Mouse (Mus musculus) midbrain, postnatal 0 days (tissue): ENCODE data around the gene Dkc1. TPM values are rescaled to one million over a fixed set of nuclear protein-coding genes. Genes with fewer than 3 reads are reported as not detected.
"Not testable (repeated sequence)": the region's sequence is repeated elsewhere in the genome, so short reads cannot be mapped to it uniquely, and the experiment has no call there.

Experiments used
- ATAC-seq: fragments of 200-750 bp; cut with Nextera tagmentation; 2 replicates; pipeline ENCODE4 v1.8.0; 2017; ENCODE audit warnings: moderate number of reproducible peaks, mild to moderate bottlenecking, moderate TSS enrichment, moderate library complexity; ENCODE audit not compliant: low FRiP score
- DNase-seq: peaks from one replicate; pipeline ENCODE4 v3.0.0-alpha.2; 2015; ENCODE audit warnings: low spot score
- H3K27ac ChIP-seq: fragments of 300-500 bp; sonication (generic); 2 replicates; pipeline ENCODE4 v1.5.1; 2014; ENCODE audit warnings: low read depth, mild to moderate bottlenecking, low read length, mixed read lengths
- H3K27me3 ChIP-seq: fragments of 300-500 bp; sonication (generic); 2 replicates; pipeline ENCODE4 v1.6.1; 2014; ENCODE audit warnings: low read length, control low read depth, mixed read lengths; ENCODE audit not compliant: insufficient read depth
- H3K36me3 ChIP-seq: fragments of 300-500 bp; sonication (generic); 2 replicates; pipeline ENCODE4 v1.6.1; 2014; ENCODE audit warnings: low read length, control low read depth, mixed read lengths; ENCODE audit not compliant: insufficient read depth
- H3K4me1 ChIP-seq: fragments of 300-500 bp; sonication (generic); 2 replicates; pipeline ENCODE4 v1.6.1; 2014; ENCODE audit warnings: mild to moderate bottlenecking, control low read depth, antibody characterized with exemption, low read length, mixed read lengths; ENCODE audit not compliant: insufficient read depth
- H3K4me2 ChIP-seq: fragments of 300-500 bp; sonication (generic); 2 replicates; pipeline ENCODE4 v1.6.1; 2014; ENCODE audit warnings: low read depth, mild to moderate bottlenecking, low read length, mixed read lengths; ENCODE audit not compliant: poor library complexity, severe bottlenecking
- H3K4me3 ChIP-seq: fragments of 300-500 bp; sonication (generic); 2 replicates; pipeline ENCODE4 v1.5.1; 2014; ENCODE audit warnings: low read depth, mild to moderate bottlenecking, low read length, moderate library complexity
- H3K9ac ChIP-seq: fragments of 300-500 bp; sonication (generic); replicated peaks from 2 replicates; pipeline ENCODE4 v1.6.1; 2014; ENCODE audit warnings: mild to moderate bottlenecking, low read length, moderate library complexity, mixed read lengths; ENCODE audit not compliant: poor library complexity, severe bottlenecking
- H3K9me3 ChIP-seq: fragments of 300-500 bp; sonication (generic); 2 replicates; pipeline ENCODE4 v1.6.1; 2016; ENCODE audit warnings: low read length, control low read depth
- CTCF ChIP-seq: IDR thresholded peaks from 2 replicates; pipeline ENCODE4 v1.5.1; 2016; ENCODE audit warnings: antibody characterized with exemption, mild to moderate bottlenecking
- whole genome bisulfite sequencing: fragments of 180-500 bp; shearing (Covaris S2); extraction: QIAGEN DNeasy Blood & Tissue Kit; methylation state at CpG from one replicate; pipeline ENCODE4 v1.1.7; 2014; 5-methylcytosine and 5-hydroxymethylcytosine counted together
- polyA plus RNA-seq: library from polyadenylated mRNA; unstranded; fragments of >200 nt; fragmentation: Nextera tagmentation; extraction: Ambion mirVana; gene quantifications from 2 replicates; pipeline ENCODE4 v1.2.1, GENCODE M21; 2015
- total RNA-seq: library from RNA; depleted of rRNA; stranded (reverse); fragments of >200 nt; gene quantifications from 2 replicates; pipeline ENCODE4 v1.2.3, GENCODE M21; 2014

Gene Dkc1
- total and polyA plus RNA-seq, 2 experiments from 2014 or later, result 14.4 to 47.6 TPM

DNA sequence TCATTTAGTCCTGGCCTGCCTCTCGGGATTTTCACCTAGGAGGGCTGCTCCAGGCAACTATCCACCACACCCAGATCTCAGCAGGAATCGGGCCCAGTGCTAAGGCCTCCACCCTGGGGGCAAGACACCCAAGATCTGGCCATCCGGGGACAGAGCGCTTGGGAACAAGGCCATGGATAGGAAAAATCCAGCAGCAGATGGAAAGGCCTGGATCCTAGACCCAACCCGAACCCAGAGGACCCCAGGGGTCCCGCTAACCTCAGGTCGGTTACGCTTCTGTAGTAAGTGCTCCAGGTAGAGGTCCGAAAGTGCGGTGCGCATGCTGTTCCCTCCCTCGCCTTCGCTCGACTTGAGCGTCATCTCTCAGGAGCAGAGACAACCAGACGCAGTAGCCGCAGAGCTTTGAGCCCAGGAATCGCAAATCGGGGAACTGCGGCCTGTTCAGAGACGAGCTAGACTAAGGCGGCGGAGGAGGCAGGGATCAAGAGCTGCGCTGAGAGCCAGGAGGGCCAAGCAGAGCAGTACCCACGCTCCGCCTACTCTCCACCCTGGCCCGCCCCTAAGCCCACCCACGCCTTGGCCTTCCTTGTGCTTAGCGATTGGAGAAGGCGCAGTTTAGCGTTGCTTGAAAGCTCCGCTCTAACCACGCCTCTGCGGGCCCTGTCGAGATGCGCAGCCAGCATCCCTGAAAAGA is 35.0 kb downstream of the Dkc1 start, which contains the start of gene Mpp1:
Gene Mpp1, minus strand, starts transcription at position 550 of the 694 bp plus-strand sequence.
- peak; percentile 96 for ATAC-seq
- TF ChIP-seq CTCF, result no peak

DNA sequence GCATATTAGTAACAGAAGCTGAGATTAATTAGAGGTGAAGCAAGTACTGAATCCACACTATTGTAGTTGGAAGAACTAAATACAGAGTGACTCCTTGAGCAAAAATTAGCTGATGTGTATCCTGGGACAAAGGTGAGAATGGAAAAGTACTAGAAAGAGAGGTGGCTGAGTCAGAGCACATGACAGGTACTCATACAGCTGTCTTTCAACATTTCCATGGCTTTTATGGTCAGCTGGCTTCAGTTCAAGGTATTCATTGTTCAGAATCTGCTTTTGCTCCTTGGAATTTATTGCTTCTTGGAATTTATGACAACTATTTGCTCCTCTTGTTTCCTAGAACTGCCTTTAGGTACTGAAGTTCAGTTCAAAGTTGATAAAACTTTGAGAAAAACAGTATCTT is 41.3 kb downstream of the Dkc1 start:
- TF ChIP-seq CTCF, result no peak

More for the DNA sequence above, 35.0 kb downstream of the Dkc1 start, which contains the start of gene Mpp1:
- H3K9ac ChIP-seq, result peak within 1 kb of the TSS; percentile 62
- peak; percentile 85 for DNase-seq
- no peaks in the 10 kb centered on the region for H3K36me3 ChIP-seq
- H3K4me1 ChIP-seq, result no peaks in the 10 kb centered on the region
- H3K27me3 ChIP-seq, result no peaks in the 10 kb centered on the region
- no peaks in the 10 kb centered on the region for H3K9me3 ChIP-seq
- H3K4me3 ChIP-seq, result peak within 1 kb of the TSS; percentile 46
- WGBS, result 22% methylated on average over 36 of the region's 36 CpGs
- peak within 1 kb of the TSS; percentile 32; the same call in 1 of the 2 replicates for H3K27ac ChIP-seq
- H3K4me2 ChIP-seq, result peak within 1 kb of the TSS; percentile 56

DNA sequence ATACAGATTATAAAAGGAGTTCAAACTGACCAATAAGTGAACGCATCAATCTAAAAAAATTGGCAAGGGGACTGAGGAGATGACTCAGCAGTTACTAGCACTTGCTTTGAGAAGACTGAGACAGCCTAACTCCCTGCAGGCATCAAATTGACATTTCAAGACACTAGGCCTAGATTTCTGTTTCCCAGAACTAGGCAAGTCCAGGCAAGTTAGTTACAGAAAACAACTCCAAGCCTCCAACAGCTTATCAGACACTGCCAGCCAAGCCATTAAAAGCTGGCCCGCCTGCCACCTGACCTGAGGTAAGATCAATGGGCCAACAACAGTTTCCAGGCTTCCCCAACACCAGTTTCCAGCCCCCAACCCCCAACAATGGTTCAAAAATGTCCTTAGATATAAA is 42.1 kb downstream of the Dkc1 start:
- no peak overlapping the region for H3K9ac ChIP-seq
- no peaks in the 10 kb centered on the region for H3K27me3 ChIP-seq
- DNase-seq (no peak), ATAC-seq (no peak)
- H3K9me3 ChIP-seq, result no peaks in the 10 kb centered on the region
- 95% methylated on average over 2 of the region's 2 CpGs for WGBS
- H3K4me2 ChIP-seq, result no peak overlapping the region
- H3K4me1 ChIP-seq, result no peaks in the 10 kb centered on the region
- no peaks in the 10 kb centered on the region for H3K36me3 ChIP-seq
- no peak for TF ChIP-seq CTCF
- H3K4me3 ChIP-seq, result no peak overlapping the region
- no peak overlapping the region for H3K27ac ChIP-seq

More for the DNA sequence above, 41.3 kb downstream of the Dkc1 start:
- DNase-seq, result no peak
- Histone ChIP-seq H3K9ac (no peak overlapping the region), H3K4me1 (no peaks in the 10 kb centered on the region), H3K4me2 (no peak overlapping the region), H3K36me3 (no peaks in the 10 kb centered on the region), H3K27me3 (no peaks in the 10 kb centered on the region), H3K9me3 (no peaks in the 10 kb centered on the region), H3K27ac (no peak overlapping the region), H3K4me3 (no peak overlapping the region)
- ATAC-seq, result no peak

DNA sequence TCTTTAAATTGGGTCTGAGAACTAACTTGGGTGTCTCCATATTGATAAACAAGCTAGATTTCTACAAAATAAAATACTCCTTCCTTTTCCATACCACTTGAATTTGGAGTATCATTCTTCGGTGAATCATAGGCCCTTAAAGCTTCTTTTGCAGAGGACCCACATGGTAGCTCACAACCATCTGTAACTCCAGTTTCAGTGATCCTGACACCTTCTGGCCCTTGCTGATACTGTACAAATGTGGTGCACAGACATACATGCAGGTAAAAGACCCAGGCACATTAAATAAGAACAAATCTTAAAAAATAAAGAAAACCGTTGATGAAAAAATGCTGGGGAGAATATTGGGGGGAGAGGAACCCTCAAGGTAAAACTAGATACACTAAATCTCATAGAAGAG is 42.5 kb downstream of the Dkc1 start:
- no peaks in the 10 kb centered on the region for H3K36me3 ChIP-seq
- DNase-seq, result no peak
- TF ChIP-seq CTCF, result no peak
- H3K27ac ChIP-seq, result no peak overlapping the region
- no peak for ATAC-seq
- H3K9ac ChIP-seq, result no peak overlapping the region
- no peaks in the 10 kb centered on the region for H3K9me3 ChIP-seq
- no peaks in the 10 kb centered on the region for H3K27me3 ChIP-seq
- no peak overlapping the region for H3K4me2 ChIP-seq
- 93% methylated on average over 2 of the region's 2 CpGs for WGBS
- H3K4me1 ChIP-seq, result no peaks in the 10 kb centered on the region
- H3K4me3 ChIP-seq, result no peak overlapping the region

DNA sequence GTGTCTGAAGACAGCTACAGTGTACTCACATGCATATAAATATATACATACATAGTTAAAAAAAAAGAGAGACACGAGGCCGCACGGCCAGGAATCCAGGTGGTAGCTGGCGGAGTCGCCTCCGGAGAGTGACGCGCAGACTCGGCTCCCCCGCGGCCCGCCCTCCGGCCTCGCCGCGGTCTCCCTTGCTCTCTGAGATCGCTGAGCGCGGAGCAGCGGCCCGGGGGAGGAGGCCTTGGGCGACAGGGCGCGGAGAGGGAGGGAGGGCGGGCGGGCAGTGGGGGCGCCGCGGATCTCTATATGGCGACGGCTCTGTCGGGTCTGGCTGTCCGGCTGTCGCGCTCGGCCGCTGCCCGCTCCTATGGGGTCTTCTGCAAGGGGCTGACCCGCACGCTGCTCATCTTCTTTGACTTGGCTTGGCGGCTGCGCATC is 47.5 kb downstream of the Dkc1 start:
- H3K9ac ChIP-seq, result 0 out of 2 replicates have a peak overlapping the region, but pooled peaks have one; percentile 24
- ATAC-seq, result peak; percentile 41; the same call in 1 of the 2 replicates

DNA sequence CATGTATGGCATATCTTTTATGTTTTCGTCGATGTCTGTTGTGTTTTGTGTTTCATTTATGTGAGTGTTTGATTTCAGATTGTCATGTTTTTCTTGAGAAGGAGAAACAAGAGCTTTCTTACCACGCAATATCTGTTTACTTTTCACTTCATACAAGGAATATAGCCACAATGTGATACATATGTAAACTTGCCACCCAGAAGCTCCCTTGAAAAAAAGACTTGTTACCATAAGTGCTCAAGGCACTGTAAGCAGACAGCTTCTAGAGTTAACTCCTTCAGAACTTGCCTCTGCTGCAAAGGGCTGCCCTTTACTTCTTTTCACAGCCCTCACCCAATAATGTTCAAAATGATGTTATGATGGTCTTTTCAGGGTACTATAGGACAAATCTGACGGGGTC is 52.8 kb downstream of the Dkc1 start:
- Histone ChIP-seq H3K9me3 (no peaks in the 10 kb centered on the region), H3K4me1 (no peaks in the 10 kb centered on the region), H3K9ac (no peak overlapping the region), H3K4me2 (no peak overlapping the region), H3K4me3 (no peak overlapping the region), H3K27ac (no peak overlapping the region), H3K36me3 (no peaks in the 10 kb centered on the region), H3K27me3 (no peaks in the 10 kb centered on the region)
- DNase-seq (no peak), ATAC-seq (no peak)
- 89% methylated on average over 4 of the region's 4 CpGs for WGBS
- no peak for TF ChIP-seq CTCF

More for the DNA sequence above, 47.5 kb downstream of the Dkc1 start:
- 33% methylated on average over 24 of the region's 42 CpGs for whole genome bisulfite sequencing
- H3K4me3 ChIP-seq, result peak overlapping the region; percentile 33
- H3K9me3 ChIP-seq, H3K27me3 ChIP-seq, H3K36me3 ChIP-seq, H3K4me1 ChIP-seq, H3K27ac ChIP-seq: not testable (repeated sequence)
- DNase-seq, result peak; percentile 1
- peak overlapping the region; percentile 50 for H3K4me2 ChIP-seq
